Mouse (Mus musculus) kidney, embryonic 16.5 days (tissue): ENCODE data around the gene Epp13. TPM values are rescaled to one million over a fixed set of nuclear protein-coding genes. Genes with fewer than 3 reads are reported as not detected.
"Not testable (repeated sequence)": the region's sequence is repeated elsewhere in the genome, so short reads cannot be mapped to it uniquely, and the experiment has no call there.

ENCODE experiments used
- ATAC-seq: fragments of 200-750 bp; cut with Nextera tagmentation; 2 replicates; pipeline ENCODE4 v1.8.0; 2017; ENCODE audit warnings: moderate TSS enrichment; ENCODE audit not compliant: low FRiP score, low TSS enrichment
- H3K27ac ChIP-seq: fragments of 300-500 bp; sonication (generic); 2 replicates; pipeline ENCODE4 v1.5.1; 2014; ENCODE audit warnings: low read length
- H3K27me3 ChIP-seq: fragments of 300-500 bp; sonication (generic); 2 replicates; pipeline ENCODE4 v1.6.1; 2014; ENCODE audit warnings: low read length, control low read depth, mixed read lengths; ENCODE audit not compliant: insufficient read depth
- H3K36me3 ChIP-seq: fragments of 300-500 bp; sonication (generic); 2 replicates; pipeline ENCODE4 v1.6.1; 2014; ENCODE audit warnings: low read length, control low read depth, mixed read lengths; ENCODE audit not compliant: insufficient read depth
- H3K4me1 ChIP-seq: fragments of 300-500 bp; sonication (generic); 2 replicates; pipeline ENCODE4 v1.6.1; 2014; ENCODE audit warnings: low read length, control low read depth, mixed read lengths; ENCODE audit not compliant: insufficient read depth
- H3K4me2 ChIP-seq: fragments of 300-500 bp; sonication (generic); replicated peaks from 2 replicates; pipeline ENCODE4 v1.6.1; 2014; ENCODE audit warnings: low read depth, low read length
- H3K4me3 ChIP-seq: fragments of 300-500 bp; sonication (generic); 2 replicates; pipeline ENCODE4 v1.5.1; 2014; ENCODE audit warnings: mild to moderate bottlenecking, low read length
- H3K9ac ChIP-seq: fragments of 300-500 bp; sonication (generic); replicated peaks from 2 replicates; pipeline ENCODE4 v1.6.1; 2014; ENCODE audit warnings: low read length
- H3K9me3 ChIP-seq: fragments of 300-500 bp; sonication (generic); 2 replicates; pipeline ENCODE4 v1.6.1; 2016; ENCODE audit warnings: low read length, control low read depth
- WGBS: fragments of 180-500 bp; shearing (Covaris S2); extraction: QIAGEN DNeasy Blood & Tissue Kit; methylation state at CpG from one replicate; pipeline ENCODE4 v1.1.7; 2014; 5-methylcytosine and 5-hydroxymethylcytosine counted together
- polyA plus RNA-seq: library from polyadenylated mRNA; unstranded; fragments of >200 nt; fragmentation: Nextera tagmentation; extraction: Ambion mirVana; gene quantifications from 2 replicates; pipeline ENCODE4 v1.2.1, GENCODE M21; 2015

Gene Epp13
- polyA plus RNA-seq, 1 experiment from 2014 or later = not detected

DNA sequence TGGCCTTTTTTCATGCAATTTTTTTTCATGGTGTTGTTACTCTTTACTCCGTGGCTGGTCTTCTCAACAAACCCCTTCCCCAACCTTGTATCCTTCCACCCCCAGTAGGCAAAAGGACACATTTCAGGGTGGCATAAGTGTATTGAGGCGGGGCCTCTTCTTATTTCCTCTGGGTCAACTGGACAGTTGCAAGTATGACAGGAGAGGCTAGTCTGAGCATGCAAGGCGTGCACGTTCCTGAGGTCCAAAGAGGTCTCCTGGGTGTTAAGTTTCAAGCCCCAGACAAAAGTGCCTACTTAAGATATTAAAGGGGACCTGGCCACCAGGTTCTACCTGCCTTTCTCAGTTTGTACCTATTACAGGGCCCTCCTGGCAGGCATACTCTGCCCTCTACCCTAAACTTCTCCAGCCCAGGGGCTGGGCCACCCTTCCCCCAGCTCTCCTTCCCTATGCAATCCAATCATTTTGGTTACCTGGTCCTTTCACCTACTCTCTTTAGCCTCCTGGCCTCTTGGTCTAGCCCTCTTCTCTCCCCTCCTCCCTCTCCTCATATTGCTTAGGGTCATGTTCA lies 32.0 kb downstream of the Epp13 start:
- Histone ChIP-seq H3K27me3 (no peaks in the 10 kb centered on the region), H3K36me3 (no peaks in the 10 kb centered on the region), H3K4me2 (no peak overlapping the region), H3K4me1 (peaks cover 15% of the 10 kb centered on the region), H3K4me3 (no peak overlapping the region), H3K9me3 (no peaks in the 10 kb centered on the region), H3K27ac (no peak overlapping the region), H3K9ac (no peak overlapping the region)
- no peak for ATAC-seq
- WGBS = 79% methylated on average over 4 of the region's 4 CpGs

DNA sequence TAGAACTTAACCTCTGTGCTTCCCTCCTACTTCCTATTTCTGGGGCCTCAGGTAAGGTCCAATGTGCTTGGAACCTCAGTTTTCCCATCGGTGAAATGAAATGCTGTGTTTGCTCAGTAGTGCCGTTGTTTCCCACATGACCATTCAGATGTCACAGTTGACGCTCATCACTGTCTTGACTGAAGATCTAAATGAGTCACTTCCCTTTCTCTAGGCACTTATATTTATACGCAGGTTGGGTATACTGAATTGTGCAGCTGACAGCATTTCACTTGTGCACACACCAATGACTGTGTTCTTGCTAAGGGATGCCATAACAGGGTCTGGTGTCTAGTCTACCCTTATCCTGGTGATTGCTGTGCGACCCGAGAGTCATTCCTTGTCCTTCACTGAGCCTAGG lies 32.9 kb downstream of the Epp13 start:
- Histone ChIP-seq H3K27ac (no peak overlapping the region), H3K9me3 (no peaks in the 10 kb centered on the region), H3K4me3 (no peak overlapping the region), H3K9ac (no peak overlapping the region), H3K4me1 (peaks cover 15% of the 10 kb centered on the region), H3K36me3 (no peaks in the 10 kb centered on the region), H3K27me3 (no peaks in the 10 kb centered on the region), H3K4me2 (no peak overlapping the region)
- WGBS = 88% methylated on average over 6 of the region's 6 CpGs
- ATAC-seq = no peak

DNA sequence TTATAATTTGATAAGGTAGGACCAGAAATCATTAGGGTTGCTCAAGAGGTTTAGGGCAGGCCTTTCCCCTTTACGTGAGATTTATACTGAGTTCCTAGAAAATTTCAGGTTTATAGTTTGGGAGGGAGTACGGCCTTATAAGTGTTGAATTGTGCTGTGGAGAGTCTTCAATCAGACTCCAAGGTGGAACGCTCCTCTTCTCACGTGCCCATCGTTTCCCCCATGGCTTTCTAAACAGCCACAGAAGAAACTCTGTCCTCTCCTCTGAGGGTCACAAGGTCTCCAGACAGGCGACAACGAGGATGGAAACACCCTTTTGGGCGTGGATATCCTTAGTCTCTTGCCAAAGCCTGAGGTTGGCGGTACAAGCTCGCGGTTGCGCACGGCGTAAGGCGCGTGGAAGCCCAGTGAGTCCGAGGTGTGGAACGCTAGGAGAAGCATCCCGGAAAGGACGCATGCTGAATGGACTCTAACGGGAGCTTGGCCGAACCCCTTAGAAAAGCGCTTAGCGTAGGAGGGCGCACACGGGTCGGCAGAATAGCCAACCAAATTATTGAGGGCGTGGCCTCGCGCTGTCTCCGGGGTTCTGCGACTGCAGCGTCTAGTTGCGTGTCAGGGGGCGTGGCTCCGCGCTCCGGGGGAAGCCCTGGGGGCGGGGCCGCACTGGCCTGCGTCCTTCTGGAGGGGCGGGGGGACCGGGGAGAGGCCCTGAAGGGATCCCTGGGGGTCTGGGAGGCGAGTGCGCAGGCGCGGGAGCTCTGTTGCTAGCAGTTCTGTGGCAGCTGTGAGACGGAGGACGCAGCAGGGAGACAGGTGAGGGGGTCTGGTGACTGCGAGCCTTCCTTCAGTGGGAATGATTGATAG lies 33.6 kb downstream of the Epp13 start, which contains the start of gene Zfp667:
Gene Zfp667, plus strand, starts transcription at position 738 of the 864 bp plus-strand sequence.
- H3K9me3 ChIP-seq = no peaks in the 10 kb centered on the region
- peak within 1 kb of the TSS; percentile 71 for H3K4me2 ChIP-seq
- peak within 1 kb of the TSS; percentile 61 for H3K9ac ChIP-seq
- H3K27me3 ChIP-seq = no peaks in the 10 kb centered on the region
- 3% methylated on average over 49 of the region's 50 CpGs for WGBS
- H3K4me1 ChIP-seq = peaks cover 15% of the 10 kb centered on the region
- peak; percentile 87 for ATAC-seq
- peak within 1 kb of the TSS; percentile 53 for H3K4me3 ChIP-seq
- H3K36me3 ChIP-seq = no peaks in the 10 kb centered on the region
- peak within 1 kb of the TSS; percentile 67 for H3K27ac ChIP-seq

- WGBS = 24% methylated on average over 15 of the region's 15 CpGs
- no peaks in the 10 kb centered on the region for H3K27me3 ChIP-seq
- no peaks in the 10 kb centered on the region for H3K36me3 ChIP-seq
- H3K4me2 ChIP-seq = peak overlapping the region; percentile 71
- peak; percentile 21 for ATAC-seq
- H3K9ac ChIP-seq = peak overlapping the region; percentile 61
- H3K9me3 ChIP-seq = no peaks in the 10 kb centered on the region
- peak overlapping the region; percentile 53 for H3K4me3 ChIP-seq
- peaks cover 15% of the 10 kb centered on the region for H3K4me1 ChIP-seq
- no peak overlapping the region for H3K27ac ChIP-seq
Observed at GRCm38 (mm10) chr7:6286921-6287531, 34.5 kb downstream of the Epp13 start.

DNA sequence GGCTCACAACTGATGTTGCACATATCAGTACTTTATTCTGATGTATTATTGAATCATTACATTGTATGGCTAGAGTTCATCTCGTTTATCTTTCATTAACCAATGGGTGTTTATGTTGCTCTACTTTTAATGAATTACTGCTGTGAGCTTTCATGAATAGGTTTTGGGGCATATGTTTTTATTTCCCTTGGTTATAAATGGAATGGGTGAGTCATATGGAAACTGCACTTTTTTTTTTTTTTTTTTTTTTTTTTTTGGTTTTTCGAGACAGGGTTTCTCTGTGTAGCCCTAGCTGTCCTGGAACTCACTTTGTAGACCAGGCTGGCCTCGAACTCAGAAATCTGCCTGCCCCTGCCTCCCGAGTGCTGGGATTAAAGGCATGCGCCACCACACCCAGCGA lies 38.6 kb downstream of the Epp13 start:
- H3K4me3 ChIP-seq, ATAC-seq, H3K9me3 ChIP-seq, H3K36me3 ChIP-seq, H3K4me2 ChIP-seq, H3K27me3 ChIP-seq, H3K9ac ChIP-seq, H3K27ac ChIP-seq: not testable (repeated sequence)
- peaks cover 10% of the 10 kb centered on the region for H3K4me1 ChIP-seq
- 91% methylated on average over 5 of the region's 6 CpGs for WGBS

- 76% methylated on average over 11 of the region's 11 CpGs for WGBS
- H3K27me3 ChIP-seq = not testable (repeated sequence)
Observed at GRCm38 (mm10) chr7:6300796-6301195, 48.3 kb downstream of the Epp13 start.

GRCm38 (mm10) chr7:6330458-6331232 lies 78.1 kb downstream of the Epp13 start:
- Histone ChIP-seq H3K27me3 (no peaks in the 10 kb centered on the region), H3K9ac (peak overlapping the region; percentile 90), H3K4me3 (peak overlapping the region; percentile 69), H3K9me3 (no peaks in the 10 kb centered on the region), H3K27ac (peak overlapping the region; percentile 88), H3K36me3 (peaks cover 6% of the 10 kb centered on the region; the same call in 1 of the 2 replicates), H3K4me2 (peak overlapping the region; percentile 76), H3K4me1 (peaks cover 3% of the 10 kb centered on the region)
- 14% methylated on average over 23 of the region's 23 CpGs for WGBS
- peak; percentile 86 for ATAC-seq

More at GRCm38 (mm10) chr7:6300796-6301195, 48.3 kb downstream of the Epp13 start:
- not testable (repeated sequence) for H3K4me2 ChIP-seq, H3K27ac ChIP-seq, H3K9ac ChIP-seq, H3K4me3 ChIP-seq, H3K4me1 ChIP-seq, H3K9me3 ChIP-seq, ATAC-seq
- peaks cover 16% of the 10 kb centered on the region; the same call in 1 of the 2 replicates for H3K36me3 ChIP-seq

- Histone ChIP-seq H3K9me3 (no peaks in the 10 kb centered on the region), H3K4me3 (peak within 1 kb of the TSS; percentile 69), H3K36me3 (peaks cover 4% of the 10 kb centered on the region; the same call in 1 of the 2 replicates), H3K9ac (peak within 1 kb of the TSS; percentile 90), H3K27ac (peak within 1 kb of the TSS; percentile 88), H3K4me1 (peaks cover 3% of the 10 kb centered on the region), H3K4me2 (peak within 1 kb of the TSS; percentile 76), H3K27me3 (no peaks in the 10 kb centered on the region)
- WGBS = 5% methylated on average over 31 of the region's 31 CpGs
- ATAC-seq = peak; percentile 97
Observed at GRCm38 (mm10) chr7:6331233-6331956, 78.9 kb downstream of the Epp13 start, which contains the start of gene Zfp583. TSS of gene Zfp583 (minus strand) at chr7:6331285.
